Mouse (Mus musculus) olfactory bulb, adult 2 months (tissue): Measurements from ENCODE around the gene Ano9.

Source experiments
- CTCF ChIP-seq: fragments of 200-500 bp; IDR thresholded peaks from 2 replicates; pipeline ENCODE4 v1.5.1; 2012; ENCODE audit warnings: low read depth, mild to moderate bottlenecking, low read length, moderate library complexity; ENCODE audit not compliant: insufficient read depth
- POLR2A ChIP-seq: fragments of 200-500 bp; IDR thresholded peaks from 2 replicates; pipeline ENCODE4 v1.6.1; 2012; ENCODE audit warnings: mild to moderate bottlenecking, low read depth, low read length, moderate library complexity; ENCODE audit not compliant: insufficient read depth

GRCm38 (mm10) chr7:141072017-141072745 is 45.4 kb downstream of the Ano9 start:
- TF ChIP-seq POLR2A (no peak), CTCF (peak; percentile 33; the same call in 1 of the 2 replicates)
